Mouse (Mus musculus) gastrocnemius, postnatal 36 days (tissue): ENCODE results near the gene Btg4. TPM values are rescaled to one million over a fixed set of nuclear protein-coding genes. Genes with fewer than 3 reads are reported as not detected.
"Not testable (repeated sequence)": the region's sequence is repeated elsewhere in the genome, so short reads cannot be mapped to it uniquely, and the experiment has no call there.

Source experiments
- DNase-seq, 2 experiments: peaks; one replicate each; pipeline ENCODE4 v3.0.0; 2022
- intact Hi-C: fragments of 180-260 bp; cut with DNase I; formaldehyde crosslinking; loops from one replicate; pipeline ENCODE4 v1.15.1; 2025
- total RNA-seq, 2 experiments: library from RNA; stranded (reverse); gene quantifications; 2 replicates each; pipeline ENCODE4 v1.2.3; 2021

Btg4 gene
- total RNA-seq, 2 experiments from 2014 or later, result not detected

- peak in 1 of 2 experiments; percentile 26 for DNase-seq
- intact Hi-C loops, result no loop called here
These were observed 15.7 kb downstream of the Btg4 start for GRCm38 (mm10) chr9:51076300-51076978.

DNA sequence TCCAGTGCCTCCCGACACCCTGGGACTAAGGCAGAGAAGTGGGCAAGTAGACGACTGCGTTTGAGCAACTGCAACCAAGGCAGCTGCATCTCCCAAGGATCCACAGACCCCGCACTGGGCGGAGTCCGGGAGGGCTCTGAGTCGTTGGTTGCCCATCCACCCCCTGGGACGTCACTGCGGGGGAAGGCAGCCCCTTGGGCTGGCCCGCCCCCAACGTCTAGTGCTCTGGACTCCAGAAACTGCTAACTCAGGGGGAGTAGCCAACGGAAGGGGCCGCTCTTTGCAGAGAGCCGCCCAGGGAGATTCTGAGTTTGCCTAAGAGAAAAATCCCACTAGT, 16.2 kb downstream of the Btg4 start, which contains the start of gene Layn:
Layn (minus strand) TSS at position 116 of the 337 bp plus-strand sequence.
- intact Hi-C loops, result no loop called here
- DNase-seq, result peak; percentile 75 to 80

GRCm38 (mm10) chr9:51081614-51082013, 20.9 kb downstream of the Btg4 start:
- intact Hi-C loops, result no loop called here
- DNase-seq, result no peak

- DNase-seq, result no peak
These were observed 33.0 kb downstream of the Btg4 start for GRCm38 (mm10) chr9:51093697-51094096.

GRCm38 (mm10) chr9:51096306-51096705, 35.6 kb downstream of the Btg4 start:
- intact Hi-C loops, result no loop called here
- DNase-seq, result no peak

More at GRCm38 (mm10) chr9:51093697-51094096, 33.0 kb downstream of the Btg4 start:
- intact Hi-C loops, result no loop called here

- intact Hi-C loops, result no loop called here
- no peak for DNase-seq
These were observed 41.2 kb downstream of the Btg4 start, which contains the start of gene 4833427G06Rik for GRCm38 (mm10) chr9:51101756-51102425. Gene 4833427G06Rik (minus strand): TSS chr9:51102078.

DNA sequence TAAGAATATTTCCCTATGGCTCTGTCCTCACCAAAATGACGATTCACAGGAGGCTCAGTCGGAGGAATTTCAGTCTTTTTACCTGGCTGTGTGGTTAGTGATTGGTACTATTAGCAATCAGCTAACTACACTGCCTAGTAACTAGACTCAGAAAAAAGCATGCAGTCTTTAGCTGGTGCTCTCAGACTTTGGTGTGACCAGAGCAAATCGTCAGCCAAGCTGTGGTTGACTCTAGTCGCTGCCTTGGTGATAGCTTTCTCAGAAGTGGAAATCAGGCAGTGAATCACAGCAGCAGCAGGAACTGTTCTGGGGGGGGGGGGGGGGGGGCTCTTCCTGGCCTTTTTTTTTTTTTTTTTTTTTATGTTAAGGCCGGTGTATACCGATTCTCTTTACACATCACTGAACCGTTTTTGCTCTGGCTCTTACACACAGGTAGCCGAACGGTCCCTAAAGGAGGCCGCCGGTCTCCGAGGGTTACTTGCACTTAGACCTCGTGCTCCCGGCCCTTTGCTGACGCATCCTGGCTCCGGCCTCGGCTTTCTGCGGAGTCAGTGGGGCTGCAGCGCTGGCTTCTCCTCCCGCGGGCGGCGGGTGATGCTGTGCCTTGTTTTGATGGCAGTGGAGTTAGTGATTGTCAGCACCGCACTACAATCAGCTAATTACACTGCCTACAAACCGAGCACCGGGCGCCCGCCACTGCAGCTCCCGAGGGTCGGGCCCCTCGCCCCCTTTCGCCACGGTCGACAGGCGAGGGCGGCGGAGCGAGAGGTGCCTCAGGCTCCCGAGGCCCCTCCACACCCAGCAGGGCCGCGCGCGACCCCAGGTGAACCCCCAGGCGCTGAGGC, 42.5 kb downstream of the Btg4 start:
- intact Hi-C loops, result no loop called here
- DNase-seq, result peak; percentile 25 to 31

DNA sequence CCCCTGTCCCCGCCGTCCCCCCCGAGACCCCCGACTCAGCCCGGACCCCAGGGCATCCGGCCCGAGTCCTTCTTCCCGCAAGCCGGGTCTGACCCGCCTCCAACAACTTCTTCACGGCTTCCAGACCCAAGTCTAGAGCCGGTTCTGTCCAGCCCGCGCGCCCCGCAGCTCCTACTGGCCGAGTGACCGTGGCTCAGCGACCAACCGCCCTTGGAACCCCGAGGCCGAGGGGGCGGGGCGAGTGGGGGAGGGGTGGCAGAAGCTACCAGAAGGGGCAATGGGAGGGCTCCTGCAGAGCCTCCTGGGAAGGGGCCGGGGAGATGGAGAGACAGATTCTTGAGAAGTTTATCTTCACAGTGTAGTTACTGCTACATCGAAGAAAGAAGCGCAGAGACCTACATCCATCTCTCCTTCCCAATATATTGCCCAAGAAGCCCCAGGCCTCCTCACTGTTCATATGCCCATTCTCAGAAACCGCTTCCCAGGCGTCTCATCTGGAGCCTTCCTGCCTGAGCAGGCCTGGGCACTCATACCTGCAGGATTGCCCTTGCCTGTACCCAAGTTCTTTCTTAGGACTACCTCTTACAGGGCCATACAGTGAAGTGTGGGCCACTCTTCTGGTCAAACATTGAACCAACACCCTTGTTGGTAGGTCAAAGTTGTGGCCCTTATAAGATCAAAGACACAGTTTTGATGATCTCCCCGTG, 43.3 kb downstream of the Btg4 start:
- intact Hi-C loops, result no loop called here
- peak; percentile 14 for DNase-seq

DNA sequence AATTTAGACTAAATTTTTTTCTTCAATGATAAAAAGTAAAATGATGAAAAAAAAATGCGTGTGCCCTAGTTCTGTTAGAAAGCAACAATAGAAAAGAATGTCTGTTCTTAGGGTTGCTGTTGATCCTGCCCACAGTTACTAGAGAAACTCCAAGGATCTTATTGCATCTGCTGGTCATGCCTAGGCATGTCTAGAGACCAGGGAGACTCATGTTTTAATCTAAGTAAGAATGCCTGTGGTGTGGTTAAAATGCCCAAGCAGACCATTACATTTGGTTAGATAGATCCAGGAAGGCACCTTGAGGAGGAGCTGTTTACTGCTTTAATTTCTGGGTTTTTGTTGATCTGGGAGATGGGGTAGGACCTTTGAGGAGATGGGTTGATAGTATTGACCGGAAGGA, 45.0 kb downstream of the Btg4 start:
- DNase-seq, result no peak
- intact Hi-C loops, result no loop called here

DNA sequence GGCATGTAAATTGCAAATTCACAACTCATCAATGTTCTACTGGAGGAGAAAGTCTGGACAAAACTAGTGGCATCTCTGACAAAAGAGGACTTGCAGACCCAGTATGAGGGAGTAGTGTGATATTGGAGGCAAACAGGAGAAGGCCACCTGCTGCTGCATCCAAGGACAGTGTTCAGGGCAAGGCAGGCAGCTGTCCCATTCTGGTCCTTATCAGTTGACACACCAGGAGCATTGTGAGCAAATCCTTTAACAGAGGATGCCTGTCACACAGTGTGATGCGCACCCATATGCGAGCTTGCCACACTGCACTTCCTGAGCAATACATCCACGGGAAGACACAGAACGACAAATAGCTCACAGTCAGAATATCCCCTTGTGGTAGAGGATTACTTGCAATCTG, 54.1 kb downstream of the Btg4 start:
- intact Hi-C loops, result no loop called here
- no peak for DNase-seq

GRCm38 (mm10) chr9:51136985-51137384, 76.3 kb downstream of the Btg4 start:
- DNase-seq, result no peak
- intact Hi-C loops, result no loop called here

GRCm38 (mm10) chr9:51137432-51137831, 76.7 kb downstream of the Btg4 start:
- intact Hi-C loops, result no loop called here
- no peak for DNase-seq

- intact Hi-C loops, result no loop called here
- DNase-seq, result no peak
These were observed 77.1 kb downstream of the Btg4 start for GRCm38 (mm10) chr9:51137836-51138235.

DNA sequence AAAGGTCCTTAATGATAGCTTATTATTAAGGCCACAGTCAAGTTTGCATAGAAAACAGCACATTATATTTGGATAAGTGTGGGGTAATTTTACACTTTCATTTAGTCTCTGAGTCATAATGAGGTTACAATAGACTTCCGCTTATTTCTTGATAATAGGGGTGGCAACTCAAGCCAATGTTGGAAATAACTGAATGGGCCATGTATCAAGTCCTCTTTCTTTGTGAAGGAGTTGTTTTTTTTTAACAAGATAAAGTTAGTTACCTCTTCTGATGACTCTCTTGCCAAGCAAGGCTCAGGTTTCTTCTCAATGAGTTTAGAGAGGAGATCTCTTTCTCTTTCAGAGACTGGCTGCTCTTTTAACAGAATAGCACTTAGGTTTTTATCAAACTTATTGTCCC, 77.6 kb downstream of the Btg4 start:
- no peak for DNase-seq
- intact Hi-C loops, result no loop called here

GRCm38 (mm10) chr9:51139401-51139800, 78.7 kb downstream of the Btg4 start:
- intact Hi-C loops, DNase-seq: not testable (repeated sequence)

DNA sequence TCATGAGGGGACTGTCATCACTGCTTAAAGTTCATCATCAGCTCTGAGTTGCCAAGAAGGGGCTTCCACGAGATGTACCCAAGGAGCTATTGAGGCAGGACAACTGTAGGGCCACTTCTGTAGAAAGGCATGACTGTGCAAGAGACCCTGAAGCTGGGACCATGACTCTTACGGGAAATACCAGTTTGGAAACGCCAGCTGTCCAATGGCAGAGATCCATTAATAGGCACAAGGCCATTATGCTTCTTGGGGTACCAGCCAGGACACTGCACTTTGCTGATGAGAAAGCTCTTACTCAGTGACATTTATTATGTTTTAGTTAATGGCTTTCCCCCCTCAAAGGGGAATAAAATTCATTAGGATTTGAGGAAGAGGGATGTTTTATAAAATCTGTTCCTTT, 80.0 kb downstream of the Btg4 start:
- DNase-seq, result no peak
- intact Hi-C loops, result no loop called here

GRCm38 (mm10) chr9:51143437-51143836, 82.7 kb downstream of the Btg4 start:
- no peak for DNase-seq
- intact Hi-C loops, result no loop called here

DNA sequence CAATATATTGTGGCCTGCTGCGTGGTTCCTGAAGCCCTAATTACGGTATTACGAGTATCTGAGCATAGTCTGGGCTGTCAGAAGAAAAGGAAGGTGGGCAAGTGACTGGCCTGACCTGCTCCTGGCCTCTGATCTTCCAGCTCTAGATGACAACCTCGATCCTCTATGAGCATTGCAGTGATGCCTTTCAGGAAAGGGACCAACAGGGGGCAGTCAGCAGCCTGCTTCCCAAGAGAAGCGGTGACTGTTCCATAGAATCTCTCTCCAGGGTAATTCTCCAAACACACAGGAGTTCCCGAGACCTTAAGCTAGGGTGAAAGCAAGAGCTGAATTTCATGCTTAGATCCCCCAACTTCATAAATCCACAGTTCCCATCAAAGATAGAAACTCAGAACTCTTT, 83.5 kb downstream of the Btg4 start:
- intact Hi-C loops, result no loop called here
- no peak for DNase-seq

DNA sequence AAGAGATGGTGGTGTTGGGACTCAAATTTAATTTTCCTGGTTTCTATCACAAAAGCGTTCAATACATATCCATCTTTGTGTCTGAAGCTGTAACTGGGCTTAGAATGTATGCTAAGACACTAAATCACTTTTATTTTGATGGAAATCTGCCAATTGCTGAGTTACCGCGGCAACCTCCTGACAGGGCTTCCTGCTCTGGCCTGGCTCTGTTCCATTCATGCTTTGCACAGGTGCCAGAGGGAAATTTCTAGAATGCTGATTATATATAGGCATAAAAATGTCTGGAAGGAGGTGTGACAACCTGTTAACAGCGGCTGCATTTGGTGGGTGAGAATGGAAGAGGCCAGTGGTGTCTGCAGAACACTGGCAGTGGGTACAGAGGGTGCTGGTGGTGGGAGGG, 85.8 kb downstream of the Btg4 start:
- no peak for DNase-seq
- intact Hi-C loops, result no loop called here

- intact Hi-C loops, result no loop called here
- DNase-seq, result no peak
These were observed 86.6 kb downstream of the Btg4 start for GRCm38 (mm10) chr9:51147294-51147693.
